Comparison of ENCODE assay signal across 25 mouse cellular contexts in the genomic region with DNA sequence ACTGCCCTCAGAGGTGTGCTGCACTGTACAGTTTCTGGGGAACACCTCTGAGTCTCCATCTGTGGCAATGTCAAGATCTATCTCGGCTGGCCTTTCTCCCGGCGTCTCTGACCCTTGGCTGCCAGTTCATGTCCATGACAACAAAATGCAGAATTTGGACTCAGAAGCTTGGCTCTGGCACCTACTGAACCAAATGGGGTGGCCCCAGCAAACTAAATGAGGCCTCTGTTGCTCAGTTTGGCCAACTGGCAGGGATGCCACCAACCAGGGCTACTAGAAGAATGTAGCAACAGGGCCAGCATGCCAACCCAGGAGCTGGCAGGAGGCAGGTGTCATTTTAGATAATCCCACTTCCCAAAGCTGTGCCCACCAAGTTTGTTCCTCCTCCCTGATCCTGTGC.
DNase-seq lines count a peak whose midpoint lies in the region; ATAC-seq and TF ChIP-seq lines count a peak whose summit lies in the region.
"Had no signal": no experiment of that assay in that cellular context is flagged by ENCODE, and none has a peak within 500 bp of the region (broad histone marks: within the 10 kb centered on the region; RNA-seq: fewer than 3 reads in every experiment).

No protein-coding gene starts in this region.

- DNase-seq in adrenal gland, postnatal 10 days = peak; percentile 10
- no peak for DNase-seq in adrenal gland, adult 8-10 months
- DNase-seq in forebrain, embryonic 14.5 days (ENCODE audit: low spot score) = no peak
- DNase-seq in kidney, adult 2 months = peak; percentile 62
- DNase-seq in left cerebral cortex, postnatal 4 days = peak; percentile 39
- DNase-seq in left cerebral cortex, adult 2 months (ENCODE audit: extremely low spot score in 1 of 2, low spot score in 2 of 2) = no peak
- DNase-seq: embryo, embryonic 11 days; gastrocnemius, postnatal 10 days; heart, postnatal 4 days; liver; liver, postnatal 0 days; right cerebral cortex, adult 18-20 months; thymus, adult 18-20 months; thymus, postnatal 36 days had no signal

- 96% methylated on average over 3 of the region's 3 CpGs for WGBS in forebrain, embryonic 15.5 days
- WGBS in forebrain, embryonic 14.5 days = 96% methylated on average over 3 of the region's 3 CpGs
- 68% methylated on average over 3 of the region's 3 CpGs for WGBS in kidney, adult 2 months
- WGBS in kidney, embryonic 14.5 days = 75% methylated on average over 3 of the region's 3 CpGs

- peaks cover 4% of the 10 kb centered on the region; the same call in 1 of the 2 replicates for H3K4me1 ChIP-seq in forebrain, embryonic 15.5 days
- no peaks in the 10 kb centered on the region; the same call in 1 of the 2 replicates for H3K4me1 ChIP-seq in forebrain, embryonic 14.5 days (ENCODE audit: control insufficient read depth, insufficient read depth, low read length)
- H3K4me1 ChIP-seq in kidney, adult 2 months (ENCODE audit: control insufficient read depth, insufficient read depth, low read length) = peaks cover 5% of the 10 kb centered on the region; the same call in 1 of the 2 replicates
- H3K4me1 ChIP-seq in kidney, embryonic 14.5 days (ENCODE audit: control insufficient read depth, insufficient read depth, low read length) = no peaks in the 10 kb centered on the region
- H3K4me1 ChIP-seq: forebrain, embryonic 12.5 days; heart, embryonic 10.5 days had no signal

- H3K27ac ChIP-seq in forebrain, embryonic 15.5 days (replicated peaks) = peak overlapping the region; percentile 35; the same call in 1 of the 2 replicates
- no peak overlapping the region for H3K27ac ChIP-seq in forebrain, embryonic 14.5 days (ENCODE audit: low read depth, low read length)
- no peak overlapping the region for H3K27ac ChIP-seq in kidney, adult 2 months (ENCODE audit: insufficient read depth, low read depth, low read length)
- no peak overlapping the region for H3K27ac ChIP-seq in kidney, embryonic 14.5 days (ENCODE audit: low read depth, low read length)
- no peak overlapping the region for H3K27ac ChIP-seq in left cerebral cortex, adult 2 months
- H3K27ac ChIP-seq: embryonic facial prominence, embryonic 13.5 days; forebrain, embryonic 12.5 days; heart, embryonic 10.5 days; limb, embryonic 10.5 days; macrophage had no signal

- no peak overlapping the region for H3K4me2 ChIP-seq in forebrain, embryonic 15.5 days (replicated peaks)
- H3K4me2 ChIP-seq in forebrain, embryonic 14.5 days (ENCODE audit: low read length) = no peak overlapping the region
- H3K4me2 ChIP-seq in kidney, embryonic 14.5 days (replicated peaks; ENCODE audit: low read depth, low read length) = no peak overlapping the region
- H3K4me2 ChIP-seq: embryonic facial prominence, embryonic 13.5 days; forebrain, embryonic 12.5 days had no signal

- TF ChIP-seq POLR2A in kidney, adult 2 months (IDR thresholded peaks at IDR 0.05; ENCODE audit: low read depth, low read length) = no peak

- no peaks in the 10 kb centered on the region for H3K9me3 ChIP-seq in forebrain, embryonic 15.5 days
- peaks cover 2% of the 10 kb centered on the region; the same call in 1 of the 2 replicates for H3K9me3 ChIP-seq in forebrain, embryonic 14.5 days (replicated peaks; ENCODE audit: control insufficient read depth, low read length)
- H3K9me3 ChIP-seq in kidney, embryonic 14.5 days (ENCODE audit: control insufficient read depth, low read length) = no peaks in the 10 kb centered on the region
- H3K9me3 ChIP-seq: embryonic facial prominence, embryonic 13.5 days; forebrain, embryonic 12.5 days; heart, embryonic 10.5 days; limb, embryonic 10.5 days had no signal

- ATAC-seq in forebrain, embryonic 15.5 days (replicated peaks) = no peak
- no peak for ATAC-seq in forebrain, embryonic 14.5 days
- no peak for ATAC-seq in kidney, embryonic 14.5 days (ENCODE audit: low FRiP score, low TSS enrichment)
- ATAC-seq: intestine, postnatal 0 days; liver, postnatal 0 days; lung, postnatal 0 days; midbrain, embryonic 16.5 days had no signal

- no peaks in the 10 kb centered on the region for H3K36me3 ChIP-seq in forebrain, embryonic 15.5 days
- H3K36me3 ChIP-seq in forebrain, embryonic 14.5 days (ENCODE audit: control insufficient read depth, insufficient read depth, low read length) = no peaks in the 10 kb centered on the region
- no peaks in the 10 kb centered on the region for H3K36me3 ChIP-seq in kidney, adult 2 months (ENCODE audit: control insufficient read depth, insufficient read depth, low read length)
- H3K36me3 ChIP-seq in kidney, embryonic 14.5 days (ENCODE audit: control insufficient read depth, insufficient read depth, low read length) = no peaks in the 10 kb centered on the region
- H3K36me3 ChIP-seq: embryonic facial prominence, embryonic 13.5 days; forebrain, embryonic 12.5 days; heart, embryonic 10.5 days; limb, embryonic 10.5 days had no signal

- H3K4me3 ChIP-seq in forebrain, embryonic 15.5 days = no peak overlapping the region
- H3K4me3 ChIP-seq in forebrain, embryonic 14.5 days (ENCODE audit: low read depth, low read length) = no peak overlapping the region
- no peak overlapping the region for H3K4me3 ChIP-seq in kidney, adult 2 months (ENCODE audit: insufficient read depth, low read depth, low read length)
- H3K4me3 ChIP-seq in kidney, embryonic 14.5 days (ENCODE audit: low read length) = no peak overlapping the region
- no peak overlapping the region for H3K4me3 ChIP-seq in left cerebral cortex, adult 2 months
- H3K4me3 ChIP-seq: embryonic facial prominence, embryonic 13.5 days; erythroblast, embryonic 14.5 days; forebrain, embryonic 12.5 days; heart, embryonic 10.5 days; limb, embryonic 10.5 days had no signal

- no peaks in the 10 kb centered on the region for H3K27me3 ChIP-seq in forebrain, embryonic 15.5 days
- H3K27me3 ChIP-seq in forebrain, embryonic 14.5 days (replicated peaks; ENCODE audit: control insufficient read depth, insufficient read depth, low read length) = no peaks in the 10 kb centered on the region
- H3K27me3 ChIP-seq in kidney, adult 2 months (replicated peaks; ENCODE audit: control insufficient read depth, insufficient read depth, low read length) = no peaks in the 10 kb centered on the region
- H3K27me3 ChIP-seq in kidney, embryonic 14.5 days (ENCODE audit: control insufficient read depth, insufficient read depth, low read length) = no peaks in the 10 kb centered on the region
- H3K27me3 ChIP-seq: embryonic facial prominence, embryonic 13.5 days; forebrain, embryonic 12.5 days had no signal

- intact Hi-C loops in left cerebral cortex, postnatal 4 days (cut with DNase I) = no loop called here
- intact Hi-C loops in left cerebral cortex, adult 2 months (cut with DNase I) = no loop called here

- no peak overlapping the region for H3K9ac ChIP-seq in forebrain, embryonic 15.5 days (replicated peaks)
- no peak overlapping the region for H3K9ac ChIP-seq in forebrain, embryonic 14.5 days (ENCODE audit: low read length)
- no peak overlapping the region for H3K9ac ChIP-seq in kidney, embryonic 14.5 days (ENCODE audit: low read depth, low read length)
- H3K9ac ChIP-seq: embryonic facial prominence, embryonic 13.5 days; forebrain, embryonic 12.5 days; liver, postnatal 0 days had no signal

- no peak for TF ChIP-seq CTCF in kidney, adult 2 months (conservative IDR thresholded peaks at IDR 0.05; ENCODE audit: insufficient read depth, insufficient read length, low read depth, low read length)
- no peak for TF ChIP-seq CTCF in left cerebral cortex, adult 2 months (IDR thresholded peaks at IDR 0.05)

Comparison
In these comparisons a context has a peak if more than half of its experiments do, and no peak if none do; other contexts are left out.
1. DNase-seq: peak in adrenal gland, postnatal 10 days (single experiment), kidney, adult 2 months (single experiment) and left cerebral cortex, postnatal 4 days (single experiment); none in adrenal gland, adult 8-10 months (single experiment), forebrain, embryonic 14.5 days (single experiment) and left cerebral cortex, adult 2 months (0 of 2).